Mouse (Mus musculus): ENCODE data around the gene Olfr916. TPM values are rescaled to one million over a fixed set of nuclear protein-coding genes. Genes with fewer than 3 reads are reported as not detected.

Gene Olfr916
- total RNA-seq (2021), result not detected
- long read RNA-seq, experiment 1, result 0 reads
- long read RNA-seq, experiment 2, result 0 reads

GRCm38 (mm10) chr9:38659775-38660174 lies at the start of gene Olfr916:
TSS of gene Olfr916 (minus strand) at chr9:38659875.
- DNase-seq (ENCODE audit: low spot score in 2 of 2), result no peak

GRCm38 (mm10) chr9:38674501-38674900 lies 14.8 kb upstream of the Olfr916 start, which contains the start of gene Olfr918:
TSS of gene Olfr918 (minus strand) at chr9:38674601.
- DNase-seq (ENCODE audit: low spot score in 2 of 2), result no peak

GRCm38 (mm10) chr9:38672887-38673286 lies 13.2 kb upstream of the Olfr916 start:
- DNase-seq (ENCODE audit: low spot score in 2 of 2), result no peak

- no peak for DNase-seq (ENCODE audit: low spot score in 2 of 2)
Measured at GRCm38 (mm10) chr9:38665742-38666141, 6.1 kb upstream of the Olfr916 start, which contains the start of gene Olfr917. TSS of gene Olfr917 (minus strand) at chr9:38665842.

DNA sequence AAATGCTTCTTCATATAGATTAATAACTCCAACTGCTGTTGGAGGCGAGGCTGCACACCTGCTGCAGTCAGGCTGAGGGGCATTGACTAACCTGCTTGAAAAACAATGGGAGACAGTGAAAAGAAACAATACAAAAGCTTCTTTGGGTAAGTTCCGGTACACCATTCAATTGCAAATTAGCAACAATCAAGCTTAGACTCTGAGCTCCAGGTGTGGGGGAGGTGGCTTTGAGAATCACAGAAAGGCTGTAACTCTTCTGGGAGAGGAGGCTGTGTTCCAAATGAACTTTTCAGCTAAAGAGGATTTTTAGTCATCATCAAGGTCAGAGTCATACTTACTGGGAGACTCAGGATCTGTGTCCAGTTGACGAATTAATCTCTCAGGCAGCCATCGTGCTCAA lies 27.3 kb downstream of the Olfr916 start:
- no peak for DNase-seq (ENCODE audit: low spot score in 2 of 2)

Other genes with a start within 250 kb of the Olfr916 start
- gene Olfr901, start 230.4 kb downstream of the Olfr916 start, total RNA-seq (2021), result not detected
- not detected for gene Olfr902, start 212.2 kb downstream of the Olfr916 start, total RNA-seq (2021)
- gene Olfr904, start 196.7 kb downstream of the Olfr916 start, total RNA-seq (2021), result not detected
- gene Olfr905, start 188.8 kb downstream of the Olfr916 start, total RNA-seq (2021), result not detected
- not detected for gene Olfr906, start 172.8 kb downstream of the Olfr916 start, total RNA-seq (2021)
- gene Olfr907, start 164.1 kb downstream of the Olfr916 start, total RNA-seq (2021), result not detected
- gene Olfr911-ps1, start 138.3 kb downstream of the Olfr916 start, total RNA-seq (2021), result not detected
- not detected for gene Olfr910, start 122.0 kb downstream of the Olfr916 start, total RNA-seq (2021)
- gene Olfr912, start 79.7 kb downstream of the Olfr916 start, total RNA-seq (2021), result not detected
- gene Olfr913, start 67.1 kb downstream of the Olfr916 start, total RNA-seq (2021), result not detected
- not detected for gene Olfr914, start 54.8 kb downstream of the Olfr916 start, total RNA-seq (2021)
- not detected for gene Olfr917, start 6.0 kb upstream of the Olfr916 start, total RNA-seq (2021)
- gene Olfr918, start 14.7 kb upstream of the Olfr916 start, total RNA-seq (2021), result not detected
- not detected for gene Olfr919, start 43.8 kb upstream of the Olfr916 start, total RNA-seq (2021)
- gene Vwa5a, start 58.4 kb upstream of the Olfr916 start, total RNA-seq (2021), result 1 to 10 TPM; 7.8 to 9.8 TPM
- gene Olfr920, start 92.4 kb upstream of the Olfr916 start, total RNA-seq (2021), result under 1 TPM in 1 of 2 experiments, not detected in 1; 0.07 TPM
- gene Olfr921, start 113.2 kb upstream of the Olfr916 start, total RNA-seq (2021), result not detected
- gene Olfr922, start 154.7 kb upstream of the Olfr916 start, total RNA-seq (2021), result not detected
- not detected for gene Olfr923, start 166.7 kb upstream of the Olfr916 start, total RNA-seq (2021)
- not detected for gene Olfr924, start 184.6 kb upstream of the Olfr916 start, total RNA-seq (2021)
- not detected for gene Olfr26, start 195.2 kb upstream of the Olfr916 start, total RNA-seq (2021)
- gene Olfr926, start 217.3 kb upstream of the Olfr916 start, total RNA-seq (2021), result not detected

Measured in layer of hippocampus, postnatal 14 days (tissue).